Mouse (Mus musculus) heart, postnatal 0 days (tissue): ENCODE measurements around the gene D5Ertd579e.

Experiments used
- CTCF ChIP-seq: IDR thresholded peaks from 2 replicates; pipeline ENCODE4 v1.5.1; 2016; ENCODE audit warnings: antibody characterized with exemption, control low read depth, low read depth
- EP300 ChIP-seq: IDR thresholded peaks from 2 replicates; pipeline ENCODE4 v1.6.1; 2016; ENCODE audit warnings: antibody characterized with exemption, low read depth

GRCm38 (mm10) chr5:36618356-36618755 is 77.5 kb downstream of the D5Ertd579e start:
- TF ChIP-seq CTCF (no peak), EP300 (no peak)
